Mouse (Mus musculus): ENCODE data around the gene Nrbp1.
A peak's percentile ranks its signal among the peaks of the same experiment; 100 is the strongest.
"Not testable (repeated sequence)": the region's sequence is repeated elsewhere in the genome, so short reads cannot be mapped to it uniquely, and the experiment has no call there.

The Nrbp1 gene

GRCm38 (mm10) chr5:31216554-31216953, 24.1 kb upstream of the Nrbp1 start:
- not testable (repeated sequence) for DNase-seq

- DNase-seq, result no peak
Observed at GRCm38 (mm10) chr5:31218294-31218693, 22.4 kb upstream of the Nrbp1 start.

DNA sequence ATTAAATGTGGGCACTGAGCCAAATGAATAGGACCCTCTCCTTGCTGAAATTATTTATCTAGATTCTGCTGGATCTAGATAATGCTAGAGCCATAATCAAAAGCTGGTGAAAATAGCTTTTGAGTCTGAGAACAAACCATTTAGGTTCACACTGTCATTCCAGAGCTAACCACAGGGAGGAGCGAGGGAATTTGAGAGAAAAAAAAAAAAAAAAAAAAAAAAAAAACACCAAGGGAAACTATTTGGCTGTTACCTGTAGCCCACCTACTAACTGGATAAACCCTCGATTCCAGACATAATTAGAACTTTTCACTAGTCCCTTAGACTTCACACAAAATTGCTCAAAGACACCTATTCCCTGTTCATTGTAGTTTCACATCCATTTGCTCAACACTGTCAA, 21.6 kb upstream of the Nrbp1 start:
- DNase-seq, result no peak

DNA sequence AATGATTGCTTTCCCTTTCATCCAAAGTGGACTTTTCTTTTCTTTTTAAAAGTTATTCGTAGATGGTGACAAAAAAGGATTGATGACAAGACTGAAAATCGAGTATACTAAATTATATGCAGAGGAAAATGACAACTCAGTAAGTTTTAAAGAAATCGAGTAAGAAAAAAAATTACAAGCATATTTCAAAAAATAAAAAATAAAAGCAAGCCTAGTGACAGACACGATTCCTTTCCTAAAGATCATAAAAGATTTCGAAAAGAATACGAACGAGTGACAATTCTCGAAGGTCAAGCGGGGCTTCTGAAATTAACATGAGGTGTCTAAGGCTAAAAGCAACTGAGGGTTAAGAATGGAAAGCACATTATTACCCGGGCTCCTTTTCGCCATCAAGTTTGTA, 21.2 kb upstream of the Nrbp1 start:
- no peak for DNase-seq

DNA sequence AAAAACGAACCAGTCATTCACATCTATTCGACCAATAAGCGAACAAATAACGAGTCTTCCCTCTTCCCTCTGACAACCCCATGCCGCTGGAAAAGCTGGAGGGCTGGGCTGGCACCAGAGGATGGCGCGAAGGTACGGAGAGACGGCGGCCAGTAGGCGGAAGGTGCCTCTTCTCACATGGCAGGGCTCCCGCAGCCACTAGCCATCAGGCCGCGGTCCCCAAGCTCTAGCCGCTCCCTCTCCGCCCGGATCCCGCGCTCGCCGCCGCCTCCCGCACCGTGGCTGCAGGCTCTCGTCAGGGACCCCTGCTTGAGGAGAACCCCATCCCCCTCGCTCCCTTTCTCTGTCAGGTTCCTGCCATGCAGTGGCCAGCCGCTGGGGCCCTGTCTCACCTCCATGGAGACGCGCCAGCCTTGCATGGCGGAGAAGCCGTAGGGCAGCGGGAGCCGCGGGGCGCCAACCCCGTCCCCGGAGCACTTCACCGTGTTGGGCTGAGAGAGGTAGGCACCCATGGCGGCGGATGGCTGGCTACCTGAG, 20.7 kb upstream of the Nrbp1 start:
- peak; percentile 62 for DNase-seq

- peak; percentile 98 for DNase-seq
Observed at GRCm38 (mm10) chr5:31220448-31221303, 20.0 kb upstream of the Nrbp1 start, which contains the start of gene Ppm1g. TSS of gene Ppm1g (minus strand) at chr5:31220687.

- peak; percentile 40 for DNase-seq
Observed at GRCm38 (mm10) chr5:31221304-31221945, 19.2 kb upstream of the Nrbp1 start.

GRCm38 (mm10) chr5:31222696-31223095, 18.0 kb upstream of the Nrbp1 start:
- DNase-seq, result peak; percentile 16

GRCm38 (mm10) chr5:31226641-31227040, 14.0 kb upstream of the Nrbp1 start:
- no peak for DNase-seq

DNA sequence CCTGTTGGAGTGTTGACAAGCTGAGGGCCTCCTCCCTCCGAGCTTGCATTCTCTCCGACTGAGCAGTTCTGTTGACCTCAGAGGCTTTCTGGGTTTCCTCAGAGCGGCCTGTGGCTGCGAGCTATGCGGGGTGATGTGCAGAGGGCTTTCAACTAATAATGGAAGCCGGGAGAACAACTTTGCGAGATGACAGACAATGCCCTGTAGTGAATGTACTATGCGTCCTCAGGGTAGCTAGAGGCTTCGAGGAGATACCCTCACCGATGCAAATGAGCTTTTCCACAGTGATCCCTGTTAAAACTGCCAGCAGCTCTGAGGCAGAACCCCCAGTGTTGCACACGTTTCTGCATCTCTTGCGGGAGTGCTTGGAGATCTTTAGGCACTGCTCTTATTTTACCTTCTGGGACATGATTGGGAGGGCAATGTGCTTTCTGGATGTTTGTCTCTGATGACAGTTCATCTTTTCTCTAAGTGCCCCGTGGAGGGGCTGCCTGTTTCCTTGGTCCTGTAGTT, 914 bp downstream of the Nrbp1 start:
- no peak for DNase-seq

DNA sequence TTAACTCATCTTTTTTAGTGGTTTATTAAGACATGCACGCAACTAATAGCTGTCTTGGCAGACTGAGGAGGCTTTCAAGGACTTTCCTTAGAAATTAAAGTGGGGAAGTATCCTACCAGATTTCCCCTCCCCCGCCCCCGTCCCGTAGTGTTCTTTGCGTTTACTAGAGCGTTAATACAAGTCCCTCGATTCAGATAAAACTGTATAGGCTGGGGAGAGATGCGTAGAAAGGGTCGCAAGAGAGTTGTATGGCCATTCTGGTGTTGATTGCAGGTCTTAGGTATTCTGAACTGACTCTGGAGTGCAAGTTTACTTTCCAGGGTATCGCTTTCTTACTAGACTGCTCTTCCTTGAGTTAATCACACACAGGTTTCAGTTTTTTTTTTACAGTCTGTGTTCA, 1.5 kb downstream of the Nrbp1 start:
- no peak for DNase-seq

GRCm38 (mm10) chr5:31250716-31251115, 10.1 kb downstream of the Nrbp1 start:
- DNase-seq, result no peak

GRCm38 (mm10) chr5:31251541-31252101, 11.0 kb downstream of the Nrbp1 start, which contains the start of gene Krtcap3:
TSS of gene Krtcap3 (plus strand) at chr5:31251691.
- DNase-seq, result peak; percentile 38

DNA sequence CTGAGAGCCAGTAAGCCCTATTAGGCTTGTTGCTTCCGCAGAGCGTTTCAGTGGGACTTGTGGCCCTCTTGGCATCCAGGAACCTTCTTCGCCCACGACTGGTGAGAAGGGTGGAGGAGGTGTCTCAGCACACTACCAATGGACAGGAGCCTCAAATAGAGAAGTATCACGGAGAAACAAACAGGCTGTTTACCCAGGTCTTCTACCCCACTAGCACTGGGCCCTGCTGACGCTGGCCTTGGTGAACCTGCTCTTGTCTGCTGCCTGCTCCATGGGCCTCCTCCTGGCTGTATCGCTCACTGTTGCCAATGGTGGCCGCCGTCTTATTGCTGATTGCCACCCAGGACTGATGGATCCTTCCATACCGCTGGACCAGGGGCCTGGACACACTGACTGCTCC, 11.5 kb downstream of the Nrbp1 start:
- no peak for DNase-seq

DNA sequence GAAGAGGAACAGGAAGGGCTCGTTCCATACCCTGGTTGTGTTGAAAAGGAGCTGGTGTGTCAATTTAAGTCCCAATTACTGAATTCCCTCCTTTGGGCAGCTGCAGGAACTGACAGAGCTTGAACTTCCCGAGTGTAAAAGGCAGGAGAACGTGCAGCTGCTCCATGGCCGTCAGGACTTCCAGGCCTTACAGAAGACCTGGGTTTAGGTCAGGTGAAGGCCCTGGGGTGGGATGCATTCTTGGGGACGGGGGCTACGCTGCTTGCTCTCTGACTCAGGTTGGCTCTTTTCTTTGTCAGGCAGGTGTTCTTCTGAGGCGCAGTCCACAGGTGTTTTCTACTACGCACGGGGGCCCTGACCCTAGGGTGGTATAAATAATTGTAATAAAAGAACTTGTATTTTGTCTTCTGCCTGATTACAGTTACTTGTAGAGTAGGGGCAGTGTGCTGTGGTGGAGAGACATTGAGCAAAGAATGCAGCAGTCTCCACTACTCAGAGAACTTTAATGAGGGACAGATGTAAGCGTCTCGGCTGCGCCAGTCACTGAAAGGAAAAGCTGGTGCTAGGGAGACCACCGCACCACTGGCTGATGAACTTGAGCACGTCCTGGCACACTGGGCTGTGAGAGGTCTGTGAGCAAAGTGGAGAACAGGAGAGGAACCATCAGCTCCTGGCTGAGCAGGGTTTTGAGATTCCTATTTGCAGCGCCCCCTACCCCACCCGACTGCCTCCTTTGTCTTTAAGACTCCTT, 12.3 kb downstream of the Nrbp1 start:
- DNase-seq, result no peak

GRCm38 (mm10) chr5:31253806-31254205, 13.1 kb downstream of the Nrbp1 start:
- DNase-seq, result no peak

DNA sequence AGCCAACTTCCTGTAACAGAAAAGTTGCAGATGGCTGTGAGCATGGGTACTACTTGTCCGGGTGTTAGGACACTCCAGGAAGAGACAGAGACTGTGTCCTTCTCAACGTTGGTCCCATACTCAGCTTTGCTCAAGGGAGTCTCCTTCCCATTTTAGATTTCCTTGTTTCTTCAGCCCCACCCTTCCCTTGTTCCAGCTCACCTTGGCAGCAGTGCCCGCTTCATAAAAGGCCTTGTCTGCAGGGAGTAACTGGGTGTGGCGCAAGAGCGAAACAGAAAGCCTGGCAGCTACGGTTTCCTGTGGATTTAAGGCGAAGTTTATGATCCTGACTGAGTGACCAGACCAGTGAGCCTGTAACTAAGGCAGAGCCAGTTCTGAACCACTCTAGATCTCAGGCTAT, 13.8 kb downstream of the Nrbp1 start:
- no peak for DNase-seq

DNA sequence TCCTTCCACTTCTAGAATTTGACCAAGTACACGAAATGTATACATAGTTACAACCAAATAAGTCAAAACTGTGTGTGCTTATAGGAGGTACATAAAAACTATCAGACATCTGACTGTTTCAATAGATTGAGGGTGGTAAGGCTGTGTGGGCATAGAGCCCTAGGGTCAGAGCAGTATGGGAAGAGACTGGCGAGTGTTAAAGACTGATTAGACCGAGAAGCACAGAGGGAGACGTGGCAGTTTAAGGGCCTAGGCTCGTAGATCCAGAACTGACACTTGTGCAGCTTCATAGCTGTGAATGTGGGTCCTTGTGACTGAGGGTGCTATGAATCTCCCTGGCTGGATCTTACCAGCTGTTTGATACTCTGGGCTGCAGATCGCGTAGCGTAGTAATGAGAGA, 14.2 kb downstream of the Nrbp1 start:
- DNase-seq, result no peak

- no peak for DNase-seq
Observed at GRCm38 (mm10) chr5:31255381-31255780, 14.7 kb downstream of the Nrbp1 start.

DNA sequence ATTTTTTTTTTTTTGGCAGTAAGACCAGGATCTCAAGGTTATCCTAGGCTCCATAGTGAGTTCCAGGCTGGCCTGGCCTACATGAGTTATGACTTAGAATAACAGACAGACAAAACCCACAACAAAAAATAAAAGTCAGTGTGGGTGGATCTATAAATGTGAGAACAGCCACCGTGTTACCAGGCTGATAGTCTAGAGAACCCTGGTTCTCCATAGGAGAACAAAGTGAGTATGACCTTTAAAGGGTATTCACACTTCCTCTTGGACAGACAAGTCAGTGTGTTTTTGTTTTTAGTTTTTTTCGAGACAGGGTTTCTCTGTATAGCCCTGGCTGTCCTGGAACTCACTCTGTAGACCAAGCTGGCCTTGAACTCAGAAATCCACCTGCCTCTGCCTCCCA, 15.3 kb downstream of the Nrbp1 start:
- no peak for DNase-seq

DNA sequence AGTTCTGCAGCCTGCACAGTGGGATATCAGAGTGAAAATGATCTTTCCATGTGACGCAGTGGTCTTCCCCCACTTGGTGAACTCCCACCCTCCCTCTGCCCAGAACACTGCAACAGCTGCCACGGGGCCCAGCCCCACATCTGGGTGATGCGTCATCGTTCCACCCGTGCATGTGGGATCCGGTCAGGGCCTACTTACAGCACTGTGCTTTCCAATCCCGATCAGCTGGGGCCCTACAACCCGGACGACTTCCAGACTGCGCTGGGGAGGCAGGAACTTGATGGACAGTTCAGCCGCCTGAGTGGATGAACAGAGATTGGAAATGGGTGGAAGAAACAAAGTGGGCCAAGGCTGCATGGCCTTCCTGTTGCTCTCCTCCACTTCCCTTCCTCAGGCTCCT, 17.0 kb downstream of the Nrbp1 start:
- no peak for DNase-seq

- no peak for DNase-seq
Observed at GRCm38 (mm10) chr5:31266101-31266500, 25.4 kb downstream of the Nrbp1 start.

DNA sequence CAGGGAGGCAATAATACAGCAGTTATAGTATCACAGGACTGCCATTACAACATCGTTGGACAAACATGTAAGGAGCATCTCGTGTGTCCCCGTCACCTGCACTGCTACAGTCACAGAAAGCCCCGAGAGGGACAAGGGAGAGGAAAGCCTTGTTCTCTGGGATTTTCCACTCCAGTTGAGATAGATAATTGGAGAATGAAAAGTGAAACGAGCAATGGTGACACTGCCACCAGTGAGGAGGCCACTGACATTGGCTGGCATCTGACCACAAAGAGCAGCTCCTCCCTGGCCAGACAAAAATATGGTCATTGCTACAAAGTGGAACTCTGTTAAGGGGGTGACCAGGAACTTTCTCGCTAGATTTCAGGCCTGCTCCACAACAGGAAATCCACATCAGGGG, 27.0 kb downstream of the Nrbp1 start:
- DNase-seq, result no peak

All from right cerebral cortex, postnatal 14 days (tissue).